Mouse (Mus musculus): ENCODE data around the gene Arsb. TPM values are rescaled to one million over a fixed set of nuclear protein-coding genes. Genes with fewer than 3 reads are reported as not detected.

Arsb gene
- polyA plus RNA-seq, 1 experiment, result 86.9 TPM

DNA sequence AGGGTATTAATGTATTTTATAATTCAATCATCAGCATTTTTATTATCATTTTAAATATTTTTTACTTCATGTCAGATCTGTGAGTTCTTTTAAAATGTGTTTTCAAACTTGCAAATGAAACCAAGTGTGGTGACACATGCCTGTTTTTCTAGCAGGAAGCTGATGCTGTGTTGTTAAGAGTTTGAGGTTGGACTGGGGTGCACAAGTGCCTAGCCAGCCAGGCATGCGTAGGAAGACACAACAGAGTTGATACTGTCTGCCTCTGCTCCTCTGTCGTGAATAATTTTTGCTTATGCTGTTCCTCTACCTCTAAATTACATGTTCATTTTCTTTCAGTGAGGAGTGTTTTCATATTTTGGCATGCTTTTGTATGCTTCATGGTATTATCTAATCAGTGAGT lies 122.7 kb downstream of the Arsb start:
- Histone ChIP-seq H3K4me3 (ENCODE audit: insufficient read depth, low read length) (no peak overlapping the region), H3K4me1 (ENCODE audit: control insufficient read depth, insufficient read depth, low read length) (peaks cover 1% of the 10 kb centered on the region; the same call in 1 of the 2 replicates), H3K27ac (ENCODE audit: insufficient read depth, low read length) (no peak overlapping the region)
- TF ChIP-seq POLR2A (IDR thresholded peaks at IDR 0.05; ENCODE audit: extremely low read depth, insufficient read depth, low read length) (no peak), CTCF (IDR thresholded peaks at IDR 0.05; ENCODE audit: extremely low read depth, insufficient read depth, low read length) (no peak)

DNA sequence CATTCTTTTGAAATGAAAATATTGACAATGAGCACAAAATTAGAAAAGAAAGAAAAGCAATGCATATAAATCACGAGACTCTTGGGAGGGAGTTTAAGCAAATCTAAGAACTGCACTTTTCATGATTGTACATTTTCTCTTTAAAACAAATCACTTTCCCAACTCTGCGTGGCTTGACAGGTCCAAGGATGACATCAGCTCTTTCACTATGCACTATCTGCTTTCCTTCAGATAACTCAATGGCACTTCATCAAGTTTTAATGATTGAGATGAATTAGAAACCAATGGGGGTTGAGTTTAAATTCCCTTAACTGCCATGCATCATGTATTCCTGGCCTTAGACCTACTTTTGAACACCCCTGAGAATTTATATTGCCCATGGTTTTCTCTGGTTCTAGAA lies 124.0 kb downstream of the Arsb start:
- Histone ChIP-seq H3K4me1 (ENCODE audit: control insufficient read depth, insufficient read depth, low read length) (peaks cover 1% of the 10 kb centered on the region; the same call in 1 of the 2 replicates), H3K4me3 (ENCODE audit: insufficient read depth, low read length) (no peak overlapping the region), H3K27ac (ENCODE audit: insufficient read depth, low read length) (no peak overlapping the region)
- no peak for TF ChIP-seq POLR2A (IDR thresholded peaks at IDR 0.05; ENCODE audit: extremely low read depth, insufficient read depth, low read length)
- TF ChIP-seq CTCF (IDR thresholded peaks at IDR 0.05; ENCODE audit: extremely low read depth, insufficient read depth, low read length), result no peak

DNA sequence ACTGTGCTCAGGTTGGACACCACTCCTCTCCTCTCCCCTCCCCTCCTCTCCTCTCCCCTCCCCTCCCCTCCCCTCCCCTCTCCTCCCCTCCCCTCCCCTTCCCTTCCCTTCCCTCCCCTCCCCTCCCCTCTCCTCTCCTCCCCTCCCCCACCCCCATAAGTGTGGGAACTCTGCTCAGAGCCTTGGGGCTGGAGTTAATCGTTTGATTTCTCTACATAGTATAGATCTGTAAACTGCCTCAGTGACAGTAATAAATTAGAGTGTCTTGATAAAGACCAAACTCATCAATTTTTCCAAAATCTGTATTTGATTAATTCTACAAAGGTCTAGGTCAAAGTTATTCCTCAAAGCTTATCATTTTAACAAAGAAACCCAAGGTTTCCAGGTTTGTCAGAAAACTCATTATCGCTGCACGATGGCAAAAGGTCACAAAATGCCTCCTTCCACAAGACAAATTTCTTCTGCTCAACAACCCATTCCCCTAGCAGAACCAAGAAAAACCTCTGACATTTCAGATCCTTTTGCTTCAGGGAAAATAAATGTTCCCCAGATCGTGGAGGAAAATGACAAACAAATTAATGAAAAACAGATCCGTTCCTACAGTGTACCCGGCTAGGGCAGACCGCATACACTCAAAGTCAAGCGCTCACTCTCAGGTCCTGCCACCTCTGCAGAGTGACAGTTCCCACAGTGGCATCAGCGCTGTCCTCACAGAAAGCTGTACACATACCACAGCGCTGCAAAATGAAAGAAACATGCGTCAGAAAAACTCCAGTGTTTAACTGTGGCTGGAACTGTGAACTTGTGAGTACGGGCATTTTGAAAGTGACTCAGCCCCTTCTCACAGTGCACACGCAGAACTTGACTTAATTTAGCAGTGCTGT lies 126.8 kb downstream of the Arsb start:
- no peak overlapping the region for H3K27ac ChIP-seq (ENCODE audit: insufficient read depth, low read length)
- no peak for TF ChIP-seq POLR2A (IDR thresholded peaks at IDR 0.05; ENCODE audit: extremely low read depth, insufficient read depth, low read length)
- no peak for TF ChIP-seq CTCF (IDR thresholded peaks at IDR 0.05; ENCODE audit: extremely low read depth, insufficient read depth, low read length)
- H3K4me1 ChIP-seq (ENCODE audit: control insufficient read depth, insufficient read depth, low read length), result peaks cover 1% of the 10 kb centered on the region; the same call in 1 of the 2 replicates
- no peak overlapping the region for H3K4me3 ChIP-seq (ENCODE audit: insufficient read depth, low read length)

DNA sequence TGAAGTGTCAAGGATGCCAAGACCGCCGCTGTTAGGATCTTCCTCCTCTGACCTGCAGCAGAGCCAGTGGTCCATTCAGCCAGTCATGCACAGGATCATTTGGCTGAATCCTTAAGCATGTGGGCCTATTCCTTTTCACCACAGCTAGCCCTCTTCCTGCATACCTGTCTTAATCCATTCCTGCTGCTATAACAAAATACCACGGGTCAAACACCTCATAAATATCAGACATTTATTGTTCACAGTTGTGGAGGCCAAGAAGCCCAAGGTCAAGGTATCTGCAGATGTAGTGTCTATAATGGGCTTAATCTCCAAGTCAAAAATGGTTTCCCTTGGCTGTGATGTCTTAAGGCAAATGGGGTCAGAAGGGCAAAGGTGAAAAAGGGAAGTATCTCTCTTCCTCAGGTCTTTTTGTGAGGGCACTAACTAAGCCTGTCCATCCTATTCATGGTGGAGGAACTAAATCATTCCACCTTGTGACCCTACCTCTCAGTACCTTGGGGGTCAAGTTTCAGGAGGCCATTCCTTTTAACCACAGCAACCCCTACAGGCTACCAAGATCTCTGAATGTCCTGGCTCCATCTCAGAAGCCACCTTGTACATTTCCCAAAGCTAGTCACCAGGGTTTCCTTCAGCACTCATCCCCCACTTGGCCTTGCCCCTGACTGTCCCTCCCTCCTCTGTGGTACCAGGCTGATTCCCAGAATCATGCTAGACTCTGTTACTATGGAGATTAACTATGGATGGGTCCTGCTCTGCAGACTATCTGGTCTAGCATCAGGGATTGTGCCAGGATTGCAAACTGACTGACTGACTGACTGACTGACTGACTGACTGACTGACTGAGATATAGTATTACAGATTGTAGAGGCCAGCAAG lies 128.2 kb downstream of the Arsb start:
- Histone ChIP-seq H3K4me3 (ENCODE audit: insufficient read depth, low read length) (no peak overlapping the region), H3K4me1 (ENCODE audit: control insufficient read depth, insufficient read depth, low read length) (peaks cover 1% of the 10 kb centered on the region; the same call in 1 of the 2 replicates), H3K27ac (ENCODE audit: insufficient read depth, low read length) (no peak overlapping the region)
- no peak for TF ChIP-seq CTCF (IDR thresholded peaks at IDR 0.05; ENCODE audit: extremely low read depth, insufficient read depth, low read length)
- no peak for TF ChIP-seq POLR2A (IDR thresholded peaks at IDR 0.05; ENCODE audit: extremely low read depth, insufficient read depth, low read length)

DNA sequence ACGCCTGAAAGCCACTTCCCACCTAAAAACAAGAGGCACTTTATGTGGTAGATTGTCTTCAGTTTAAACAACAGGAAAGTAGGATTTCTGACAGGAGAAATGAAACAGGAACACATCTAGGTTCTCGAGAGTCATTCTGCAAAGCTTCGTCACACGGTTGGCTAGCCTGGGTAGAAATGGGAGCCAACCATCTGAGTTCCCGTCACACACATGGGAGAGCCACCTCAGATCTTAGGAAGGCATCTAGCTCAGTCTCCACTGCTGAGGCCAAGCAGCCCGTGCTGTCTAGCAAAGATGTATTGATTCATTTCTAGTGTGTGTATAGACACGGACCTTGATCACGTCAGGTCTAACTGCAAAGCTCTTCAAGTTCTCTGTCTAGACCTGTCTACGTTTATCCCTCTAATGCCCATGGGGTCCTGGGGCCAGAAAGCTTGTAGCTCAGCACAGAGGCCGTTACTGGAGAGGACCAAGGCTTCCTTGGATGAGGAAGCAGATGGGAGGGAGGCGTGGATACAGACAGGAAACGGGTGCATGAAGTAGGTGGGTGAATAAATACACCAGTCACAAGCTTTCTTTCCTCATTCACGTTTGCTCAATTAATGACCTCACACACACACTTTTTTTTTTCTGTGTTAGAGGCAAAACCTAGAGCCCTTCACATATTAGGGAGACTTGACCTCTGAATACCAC lies 129.7 kb downstream of the Arsb start:
- no peak for TF ChIP-seq POLR2A (IDR thresholded peaks at IDR 0.05; ENCODE audit: extremely low read depth, insufficient read depth, low read length)
- no peak for TF ChIP-seq CTCF (IDR thresholded peaks at IDR 0.05; ENCODE audit: extremely low read depth, insufficient read depth, low read length)
- no peak overlapping the region for H3K27ac ChIP-seq (ENCODE audit: insufficient read depth, low read length)
- no peak overlapping the region for H3K4me3 ChIP-seq (ENCODE audit: insufficient read depth, low read length)
- H3K4me1 ChIP-seq (ENCODE audit: control insufficient read depth, insufficient read depth, low read length), result peaks cover 1% of the 10 kb centered on the region; the same call in 1 of the 2 replicates

DNA sequence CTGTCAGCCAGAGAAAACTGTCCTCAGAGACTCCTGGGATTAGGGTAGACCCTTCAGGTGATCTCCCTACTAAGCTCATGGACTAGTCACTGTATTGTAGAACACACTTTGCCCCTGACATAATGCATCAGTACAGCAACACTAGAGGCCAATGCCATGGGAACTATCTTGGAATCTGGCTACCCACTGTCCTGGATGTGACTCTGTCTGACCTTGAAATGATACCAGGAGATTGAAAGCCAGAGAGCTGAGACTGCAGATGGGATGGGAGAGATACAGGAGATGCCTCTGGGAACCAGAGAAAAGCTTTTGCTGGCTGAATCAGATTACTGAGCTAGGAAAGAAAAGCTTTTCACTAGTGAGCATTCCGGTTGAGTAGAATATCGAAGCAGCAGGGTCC lies 130.7 kb downstream of the Arsb start:
- Histone ChIP-seq H3K27ac (ENCODE audit: insufficient read depth, low read length) (no peak overlapping the region), H3K4me3 (ENCODE audit: insufficient read depth, low read length) (no peak overlapping the region), H3K4me1 (ENCODE audit: control insufficient read depth, insufficient read depth, low read length) (peaks cover 1% of the 10 kb centered on the region; the same call in 1 of the 2 replicates)
- no peak for TF ChIP-seq CTCF (IDR thresholded peaks at IDR 0.05; ENCODE audit: extremely low read depth, insufficient read depth, low read length)
- TF ChIP-seq POLR2A (IDR thresholded peaks at IDR 0.05; ENCODE audit: extremely low read depth, insufficient read depth, low read length), result no peak

DNA sequence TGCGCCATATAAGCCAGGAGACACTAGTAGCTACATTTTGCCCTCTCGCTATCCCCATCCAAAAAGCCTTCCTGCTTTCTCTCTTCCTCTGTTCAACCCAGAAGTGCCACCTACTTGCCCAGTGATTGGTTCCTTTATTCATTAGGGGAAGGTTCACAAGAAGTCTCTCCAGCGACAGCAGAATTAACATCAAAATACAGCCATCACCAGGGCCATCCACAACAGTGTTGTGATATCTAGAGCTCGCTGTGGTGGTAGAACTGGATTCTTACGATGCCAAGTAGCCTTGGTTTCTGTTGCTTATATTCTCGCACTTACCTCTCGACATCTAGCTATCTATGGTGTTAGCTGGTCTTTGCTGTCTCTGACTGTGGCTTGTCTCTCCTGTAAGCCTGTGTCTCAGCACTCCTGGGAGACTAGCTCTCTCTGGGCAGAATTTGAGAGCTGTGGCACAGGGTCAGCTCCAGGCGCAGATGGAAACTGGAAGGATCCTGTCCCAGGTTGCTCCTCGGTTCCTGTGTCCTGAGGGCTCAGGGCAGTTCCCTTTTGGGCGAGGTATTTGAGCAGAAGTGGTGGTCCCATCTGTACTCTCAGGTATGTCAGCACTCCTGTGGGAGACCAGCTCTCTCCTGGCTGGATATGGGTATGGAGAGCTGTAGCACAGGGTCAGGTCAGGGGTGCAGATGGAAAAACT lies 135.3 kb downstream of the Arsb start:
- no peaks in the 10 kb centered on the region for H3K4me1 ChIP-seq (ENCODE audit: control insufficient read depth, insufficient read depth, low read length)
- no peak overlapping the region for H3K27ac ChIP-seq (ENCODE audit: insufficient read depth, low read length)
- TF ChIP-seq CTCF (IDR thresholded peaks at IDR 0.05; ENCODE audit: extremely low read depth, insufficient read depth, low read length) (no peak), POLR2A (IDR thresholded peaks at IDR 0.05; ENCODE audit: extremely low read depth, insufficient read depth, low read length) (no peak)
- H3K4me3 ChIP-seq (ENCODE audit: insufficient read depth, low read length), result no peak overlapping the region

DNA sequence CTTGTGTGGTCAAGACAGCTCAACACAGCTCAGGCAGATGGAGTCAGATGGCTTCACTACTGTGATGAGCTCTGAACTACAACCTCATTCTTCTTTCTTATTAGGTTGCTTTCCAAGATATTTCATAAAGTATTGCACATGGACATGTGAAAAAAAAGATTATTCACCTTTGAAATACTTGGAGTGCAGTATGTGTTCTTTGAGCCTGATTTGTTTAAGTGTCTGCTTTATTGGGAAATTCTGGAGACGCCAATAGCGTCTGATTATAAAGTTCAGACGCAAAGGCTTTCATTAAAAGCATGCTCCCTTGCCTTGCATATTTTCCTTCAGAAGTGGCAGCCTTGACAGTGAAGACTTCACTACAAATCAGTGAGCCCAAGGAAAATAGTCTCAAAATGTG lies 136.5 kb downstream of the Arsb start:
- H3K4me3 ChIP-seq (ENCODE audit: insufficient read depth, low read length), result no peak overlapping the region
- TF ChIP-seq CTCF (IDR thresholded peaks at IDR 0.05; ENCODE audit: extremely low read depth, insufficient read depth, low read length) (no peak), POLR2A (IDR thresholded peaks at IDR 0.05; ENCODE audit: extremely low read depth, insufficient read depth, low read length) (no peak)
- no peaks in the 10 kb centered on the region for H3K4me1 ChIP-seq (ENCODE audit: control insufficient read depth, insufficient read depth, low read length)
- H3K27ac ChIP-seq (ENCODE audit: insufficient read depth, low read length), result no peak overlapping the region
